Mouse (Mus musculus) hindbrain, embryonic 13.5 days (tissue): Measurements from ENCODE around the gene Zbtb20. TPM values are rescaled to one million over a fixed set of nuclear protein-coding genes. Genes with fewer than 3 reads are reported as not detected.

Experiments
- ATAC-seq: fragments of 200-750 bp; cut with Nextera tagmentation; 2 replicates; pipeline ENCODE4 v1.8.0; 2017; ENCODE audit warnings: moderate TSS enrichment; ENCODE audit not compliant: low FRiP score
- H3K27ac ChIP-seq: fragments of 300-500 bp; sonication (generic); 2 replicates; pipeline ENCODE4 v1.5.1; 2015; ENCODE audit warnings: inconsistent platforms, mild to moderate bottlenecking, moderate library complexity
- H3K27me3 ChIP-seq: fragments of 300-500 bp; sonication (generic); 2 replicates; pipeline ENCODE4 v1.6.1; 2015; ENCODE audit warnings: mild to moderate bottlenecking, inconsistent platforms
- H3K36me3 ChIP-seq: fragments of 300-500 bp; sonication (generic); 2 replicates; pipeline ENCODE4 v1.6.1; 2015; ENCODE audit warnings: mild to moderate bottlenecking, inconsistent platforms
- H3K4me1 ChIP-seq: fragments of 300-500 bp; sonication (generic); replicated peaks from 2 replicates; pipeline ENCODE4 v1.6.1; 2015; ENCODE audit warnings: inconsistent platforms
- H3K4me2 ChIP-seq: fragments of 300-500 bp; sonication (generic); 2 replicates; pipeline ENCODE4 v1.6.1; 2015; ENCODE audit warnings: inconsistent platforms, mild to moderate bottlenecking, moderate library complexity
- H3K4me3 ChIP-seq: fragments of 300-500 bp; sonication (generic); 2 replicates; pipeline ENCODE4 v1.5.1; 2015; ENCODE audit warnings: mild to moderate bottlenecking, inconsistent platforms
- H3K9ac ChIP-seq: fragments of 300-500 bp; sonication (generic); 2 replicates; pipeline ENCODE4 v1.6.1; 2015; ENCODE audit warnings: mild to moderate bottlenecking, inconsistent platforms
- H3K9me3 ChIP-seq: fragments of 300-500 bp; sonication (generic); 2 replicates; pipeline ENCODE4 v1.6.1; 2016; ENCODE audit warnings: inconsistent platforms
- WGBS: fragments of 180-500 bp; shearing (Covaris S2); methylation state at CpG from one replicate; pipeline ENCODE4 v1.1.7; 2015; 5-methylcytosine and 5-hydroxymethylcytosine counted together
- polyA plus RNA-seq: library from polyadenylated mRNA; unstranded; fragments of >200 nt; fragmentation: Nextera tagmentation; extraction: Ambion mirVana; gene quantifications from 2 replicates; pipeline ENCODE4 v1.2.1, GENCODE M21; 2015

The Zbtb20 gene
- polyA plus RNA-seq, 1 experiment from 2014 or later: 65.7 TPM

DNA sequence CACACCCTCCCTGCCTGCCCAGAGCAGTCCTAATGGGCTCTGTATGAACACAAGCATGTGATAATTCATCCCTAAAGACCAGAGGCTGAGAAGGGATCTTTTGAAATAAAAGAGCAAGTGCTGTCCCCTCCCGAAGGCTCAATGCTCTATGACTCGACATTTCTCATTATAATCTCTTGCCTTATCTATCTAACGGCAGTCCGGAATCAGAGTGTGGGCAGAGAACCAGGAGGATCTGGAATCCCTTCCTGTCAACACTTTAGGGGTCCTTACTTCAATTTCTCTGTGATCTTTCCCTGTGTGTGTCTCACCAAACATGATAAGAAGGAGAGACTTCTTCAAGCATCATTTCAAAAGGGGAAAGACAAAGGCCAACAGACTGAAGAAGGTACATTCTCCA is 770.2 kb downstream of the Zbtb20 start:
- no peak overlapping the region for H3K4me3 ChIP-seq
- H3K27me3 ChIP-seq: no peaks in the 10 kb centered on the region
- no peaks in the 10 kb centered on the region for H3K4me1 ChIP-seq
- peaks cover 6% of the 10 kb centered on the region for H3K36me3 ChIP-seq
- no peaks in the 10 kb centered on the region for H3K9me3 ChIP-seq
- no peak overlapping the region for H3K4me2 ChIP-seq
- H3K27ac ChIP-seq: no peak overlapping the region
- ATAC-seq: no peak
- 82% methylated on average over 4 of the region's 4 CpGs for WGBS
- no peak overlapping the region for H3K9ac ChIP-seq

DNA sequence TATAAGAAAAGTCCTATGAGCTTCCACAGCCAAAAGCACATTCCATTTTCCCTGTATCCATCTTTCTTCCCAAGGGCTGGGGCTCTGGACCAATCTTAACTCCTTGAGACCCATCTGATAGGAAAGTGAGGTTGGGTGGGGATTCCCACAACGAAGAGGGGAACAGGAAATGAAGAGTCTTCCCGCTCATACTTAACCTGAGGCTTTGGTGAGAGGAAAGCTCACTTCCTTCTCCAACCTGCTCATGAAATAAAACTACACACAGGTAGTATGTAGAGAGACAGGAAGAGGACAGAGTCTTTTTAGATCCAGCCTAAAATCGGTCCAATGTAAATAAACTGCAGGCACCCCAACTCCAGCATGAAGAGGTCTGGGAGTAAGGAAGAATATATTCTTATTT is 771.3 kb downstream of the Zbtb20 start:
- no peaks in the 10 kb centered on the region for H3K9me3 ChIP-seq
- no peak overlapping the region for H3K4me3 ChIP-seq
- WGBS: 87% methylated on average over 3 of the region's 3 CpGs
- ATAC-seq: no peak
- H3K4me2 ChIP-seq: no peak overlapping the region
- no peak overlapping the region for H3K9ac ChIP-seq
- no peaks in the 10 kb centered on the region for H3K4me1 ChIP-seq
- no peaks in the 10 kb centered on the region for H3K27me3 ChIP-seq
- no peak overlapping the region for H3K27ac ChIP-seq
- peaks cover 6% of the 10 kb centered on the region for H3K36me3 ChIP-seq

- Histone ChIP-seq H3K4me3 (no peak overlapping the region), H3K9ac (no peak overlapping the region), H3K27me3 (no peaks in the 10 kb centered on the region), H3K27ac (no peak overlapping the region), H3K36me3 (peaks cover 6% of the 10 kb centered on the region), H3K4me1 (no peaks in the 10 kb centered on the region), H3K9me3 (no peaks in the 10 kb centered on the region), H3K4me2 (no peak overlapping the region)
- ATAC-seq: no peak
- WGBS: 97% methylated on average over 1 of the region's 1 CpGs
Observed at GRCm38 (mm10) chr16:43647641-43648040, 772.0 kb downstream of the Zbtb20 start.

- Histone ChIP-seq H3K9me3 (no peaks in the 10 kb centered on the region), H3K27me3 (no peaks in the 10 kb centered on the region), H3K4me2 (no peak overlapping the region), H3K27ac (no peak overlapping the region), H3K9ac (no peak overlapping the region), H3K4me1 (no peaks in the 10 kb centered on the region), H3K36me3 (no peaks in the 10 kb centered on the region), H3K4me3 (no peak overlapping the region)
- no peak for ATAC-seq
- 88% methylated on average over 3 of the region's 3 CpGs for WGBS
Observed at GRCm38 (mm10) chr16:43650355-43651080, 774.8 kb downstream of the Zbtb20 start.

DNA sequence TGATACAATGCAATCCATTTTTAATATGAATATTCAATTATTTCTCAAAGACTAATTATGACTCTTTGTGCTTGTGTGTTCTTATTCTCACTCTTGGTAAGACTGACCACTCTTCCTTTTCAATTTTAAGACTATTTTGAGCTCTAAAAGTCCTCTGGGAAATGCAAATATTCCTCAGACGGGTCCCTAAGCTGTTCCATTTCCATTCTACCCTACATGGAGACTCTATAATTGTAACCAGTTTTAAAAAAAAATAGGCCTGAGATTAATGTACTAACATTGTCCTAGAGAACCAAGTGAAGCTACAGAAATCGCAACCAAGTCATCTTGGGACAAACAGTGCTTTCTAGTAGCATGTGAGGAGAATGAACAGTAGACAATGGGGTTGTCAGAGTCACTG is 777.6 kb downstream of the Zbtb20 start:
- 78% methylated on average over 2 of the region's 2 CpGs for WGBS
- Histone ChIP-seq H3K4me1 (no peaks in the 10 kb centered on the region), H3K27me3 (no peaks in the 10 kb centered on the region), H3K27ac (no peak overlapping the region), H3K9me3 (no peaks in the 10 kb centered on the region), H3K9ac (no peak overlapping the region), H3K36me3 (no peaks in the 10 kb centered on the region), H3K4me3 (no peak overlapping the region), H3K4me2 (no peak overlapping the region)
- ATAC-seq: no peak

GRCm38 (mm10) chr16:43654269-43654668 is 778.6 kb downstream of the Zbtb20 start:
- H3K27ac ChIP-seq: no peak overlapping the region
- no peak for ATAC-seq
- H3K36me3 ChIP-seq: no peaks in the 10 kb centered on the region
- no peaks in the 10 kb centered on the region for H3K27me3 ChIP-seq
- no peak overlapping the region for H3K9ac ChIP-seq
- H3K4me2 ChIP-seq: no peak overlapping the region
- WGBS: 93% methylated on average over 3 of the region's 3 CpGs
- H3K9me3 ChIP-seq: no peaks in the 10 kb centered on the region
- H3K4me1 ChIP-seq: no peaks in the 10 kb centered on the region
- no peak overlapping the region for H3K4me3 ChIP-seq

GRCm38 (mm10) chr16:43655183-43655787 is 779.6 kb downstream of the Zbtb20 start:
- no peak overlapping the region for H3K4me3 ChIP-seq
- no peaks in the 10 kb centered on the region for H3K9me3 ChIP-seq
- H3K36me3 ChIP-seq: no peaks in the 10 kb centered on the region
- H3K9ac ChIP-seq: no peak overlapping the region
- ATAC-seq: no peak
- H3K4me2 ChIP-seq: no peak overlapping the region
- no peaks in the 10 kb centered on the region for H3K27me3 ChIP-seq
- H3K27ac ChIP-seq: no peak overlapping the region
- 91% methylated on average over 6 of the region's 6 CpGs for WGBS
- no peaks in the 10 kb centered on the region for H3K4me1 ChIP-seq

GRCm38 (mm10) chr16:43661576-43661975 is 785.9 kb downstream of the Zbtb20 start:
- H3K9ac ChIP-seq: no peak overlapping the region
- no peak overlapping the region for H3K4me2 ChIP-seq
- 94% methylated on average over 5 of the region's 5 CpGs for WGBS
- H3K27me3 ChIP-seq: no peaks in the 10 kb centered on the region
- no peak overlapping the region for H3K27ac ChIP-seq
- ATAC-seq: no peak
- no peaks in the 10 kb centered on the region for H3K9me3 ChIP-seq
- H3K36me3 ChIP-seq: no peaks in the 10 kb centered on the region
- no peak overlapping the region for H3K4me3 ChIP-seq
- no peaks in the 10 kb centered on the region for H3K4me1 ChIP-seq

- 89% methylated on average over 10 of the region's 10 CpGs for WGBS
- no peak overlapping the region for H3K4me2 ChIP-seq
- no peak overlapping the region for H3K4me3 ChIP-seq
- no peaks in the 10 kb centered on the region for H3K27me3 ChIP-seq
- H3K9ac ChIP-seq: no peak overlapping the region
- no peaks in the 10 kb centered on the region for H3K9me3 ChIP-seq
- no peak for ATAC-seq
- H3K27ac ChIP-seq: no peak overlapping the region
- no peaks in the 10 kb centered on the region for H3K36me3 ChIP-seq
- H3K4me1 ChIP-seq: no peaks in the 10 kb centered on the region
Observed at GRCm38 (mm10) chr16:43662124-43663004, 786.7 kb downstream of the Zbtb20 start.

- WGBS: 89% methylated on average over 7 of the region's 7 CpGs
- ATAC-seq: no peak
- H3K9ac ChIP-seq: no peak within 1 kb of the TSS
Observed at GRCm38 (mm10) chr16:43663978-43664579, 788.4 kb downstream of the Zbtb20 start, which contains the start of gene Tigit. Gene Tigit (minus strand): TSS chr16:43664146.

DNA sequence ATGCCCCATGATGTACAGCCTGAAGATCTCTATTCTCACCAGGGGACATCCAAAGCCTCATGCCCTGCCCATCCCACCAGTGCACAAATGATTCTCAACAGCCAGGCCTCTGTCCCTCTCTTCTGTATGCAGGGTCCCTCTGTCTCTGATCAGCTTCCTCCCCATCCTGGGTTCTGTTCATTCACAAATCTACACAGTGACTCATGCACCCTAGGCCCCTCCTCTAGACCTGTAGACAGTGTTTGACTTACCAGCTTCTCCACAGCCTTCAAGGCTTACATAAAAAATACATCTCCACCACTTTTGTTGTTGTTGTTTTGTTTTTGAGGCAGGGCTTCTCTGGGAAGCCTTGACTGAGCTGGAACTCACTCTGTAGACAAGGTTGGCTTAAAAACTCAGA is 789.2 kb downstream of the Zbtb20 start:
- Histone ChIP-seq H3K9me3 (no peaks in the 10 kb centered on the region), H3K4me3 (no peak overlapping the region), H3K4me1 (no peaks in the 10 kb centered on the region), H3K4me2 (no peak overlapping the region), H3K27me3 (no peaks in the 10 kb centered on the region), H3K27ac (no peak overlapping the region), H3K36me3 (no peaks in the 10 kb centered on the region), H3K9ac (no peak overlapping the region)
- no peak for ATAC-seq

More at GRCm38 (mm10) chr16:43663978-43664579, 788.4 kb downstream of the Zbtb20 start, which contains the start of gene Tigit:
- Histone ChIP-seq H3K36me3 (no peaks in the 10 kb centered on the region), H3K4me3 (no peak within 1 kb of the TSS), H3K27me3 (no peaks in the 10 kb centered on the region), H3K9me3 (no peaks in the 10 kb centered on the region), H3K4me1 (no peaks in the 10 kb centered on the region), H3K4me2 (no peak within 1 kb of the TSS), H3K27ac (no peak within 1 kb of the TSS)

- H3K27ac ChIP-seq: no peak overlapping the region
- no peaks in the 10 kb centered on the region for H3K27me3 ChIP-seq
- H3K36me3 ChIP-seq: no peaks in the 10 kb centered on the region
- no peak overlapping the region for H3K4me3 ChIP-seq
- no peak overlapping the region for H3K9ac ChIP-seq
- 97% methylated on average over 3 of the region's 3 CpGs for WGBS
- no peak for ATAC-seq
- no peaks in the 10 kb centered on the region for H3K4me1 ChIP-seq
- H3K4me2 ChIP-seq: no peak overlapping the region
- no peaks in the 10 kb centered on the region for H3K9me3 ChIP-seq
Observed at GRCm38 (mm10) chr16:43668294-43668693, 792.6 kb downstream of the Zbtb20 start.
